Mouse (Mus musculus): ENCODE results near the gene Pdzd7.

DNA sequence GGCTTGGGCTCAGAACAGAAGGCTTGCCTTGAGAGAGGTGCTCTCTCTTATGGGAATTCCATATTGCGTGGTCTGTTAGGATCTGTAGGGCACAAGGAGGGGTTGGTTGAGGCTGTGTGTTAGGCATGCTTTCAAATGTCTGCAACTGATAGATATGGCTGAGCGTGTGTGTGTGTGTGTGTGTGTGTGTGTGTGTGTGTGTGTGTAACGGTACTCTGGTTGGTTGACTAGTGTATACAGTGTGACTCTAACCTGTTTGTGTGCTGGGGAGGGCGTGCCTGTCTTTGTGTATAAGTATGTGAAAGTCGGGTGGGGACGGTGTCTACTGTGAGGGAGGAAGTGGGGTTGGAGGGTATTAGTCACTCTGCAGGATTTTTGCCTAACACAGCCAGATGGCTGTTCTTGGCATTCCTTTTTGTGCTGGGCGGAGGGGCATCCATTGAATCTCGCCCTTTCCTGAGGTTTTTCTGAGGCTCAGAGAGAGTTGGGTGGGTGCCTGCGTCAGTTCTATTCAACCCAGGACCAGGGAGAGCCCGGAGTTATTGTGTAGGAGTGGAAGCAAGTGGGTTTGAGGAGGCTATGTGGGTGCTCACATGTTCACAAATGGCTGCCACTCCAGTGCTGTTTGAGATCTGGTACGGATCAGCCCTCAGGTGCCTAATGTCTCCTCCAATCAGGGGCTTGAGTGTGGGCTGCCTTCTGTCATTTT lies 2.6 kb upstream of the Pdzd7 start:
- TF ChIP-seq TCF12 (IDR thresholded peaks at IDR 0.05; ENCODE audit: insufficient read depth, poor library complexity, severe bottlenecking): no peak
- no peak for TF ChIP-seq POLR2AphosphoS2 (IDR thresholded peaks at IDR 0.05; ENCODE audit: insufficient read length, low read depth)
- TF ChIP-seq POLR2A (IDR thresholded peaks at IDR 0.05; ENCODE audit: insufficient read length, low read depth): peak; percentile 4
- TF ChIP-seq CEBPB (IDR thresholded peaks at IDR 0.05; ENCODE audit: insufficient read depth, poor library complexity, severe bottlenecking): no peak
- TF ChIP-seq MAX (IDR thresholded peaks at IDR 0.05; ENCODE audit: low read depth): no peak
- no peak for TF ChIP-seq E2F4 (IDR thresholded peaks at IDR 0.05; ENCODE audit: insufficient read depth)
- TF ChIP-seq USF1 (IDR thresholded peaks at IDR 0.05; ENCODE audit: low read depth): peak; percentile 13
- TF ChIP-seq SRF (IDR thresholded peaks at IDR 0.05; ENCODE audit: control insufficient read depth, insufficient read length, low read depth): no peak
- TF ChIP-seq REST (IDR thresholded peaks at IDR 0.05; ENCODE audit: insufficient read depth, insufficient read length): no peak

Data from myocyte (in vitro differentiated cells).